Mouse (Mus musculus): ENCODE measurements around the gene Dusp14. TPM values are rescaled to one million over a fixed set of nuclear protein-coding genes. Genes with fewer than 3 reads are reported as not detected.
A peak's percentile ranks its signal among the peaks of the same experiment; 100 is the strongest.

Gene Dusp14
- total RNA-seq, 2 experiments from 2014 or later, result 9.7 to 12.4 TPM

- peak; percentile 18 for DNase-seq
- intact Hi-C loops (cut with DNase I; ENCODE audit: low total_unique reads), result no loop called here
These were observed 37.1 kb downstream of the Dusp14 start for GRCm38 (mm10) chr11:84031971-84032370.

- DNase-seq, result peak; percentile 32
- intact Hi-C loops (cut with DNase I; ENCODE audit: low total_unique reads), result no loop called here
These were observed 40.6 kb downstream of the Dusp14 start for GRCm38 (mm10) chr11:84028271-84029028.

GRCm38 (mm10) chr11:84027231-84027630, 41.8 kb downstream of the Dusp14 start:
- no peak for DNase-seq
- intact Hi-C loops (cut with DNase I; ENCODE audit: low total_unique reads), result no loop called here

- no peak for DNase-seq
- intact Hi-C loops (cut with DNase I; ENCODE audit: low total_unique reads), result no loop called here
These were observed 52.1 kb downstream of the Dusp14 start for GRCm38 (mm10) chr11:84016810-84017508.

- intact Hi-C loops (cut with DNase I; ENCODE audit: low total_unique reads), result no loop called here
- DNase-seq, result no peak
These were observed 52.8 kb downstream of the Dusp14 start for GRCm38 (mm10) chr11:84016147-84016809.

GRCm38 (mm10) chr11:84013105-84013504, 56.0 kb downstream of the Dusp14 start:
- DNase-seq, result no peak
- intact Hi-C loops (cut with DNase I; ENCODE audit: low total_unique reads), result no loop called here

GRCm38 (mm10) chr11:84011576-84011975, 57.5 kb downstream of the Dusp14 start:
- intact Hi-C loops (cut with DNase I; ENCODE audit: low total_unique reads), result no loop called here
- no peak for DNase-seq

- intact Hi-C loops (cut with DNase I; ENCODE audit: low total_unique reads), result no loop called here
These were observed 58.0 kb downstream of the Dusp14 start for GRCm38 (mm10) chr11:84011050-84011449.

GRCm38 (mm10) chr11:84010411-84010810, 58.6 kb downstream of the Dusp14 start:
- intact Hi-C loops (cut with DNase I; ENCODE audit: low total_unique reads), result no loop called here
- no peak for DNase-seq

More at GRCm38 (mm10) chr11:84011050-84011449, 58.0 kb downstream of the Dusp14 start:
- no peak for DNase-seq

GRCm38 (mm10) chr11:84009001-84009400, 60.1 kb downstream of the Dusp14 start:
- intact Hi-C loops (cut with DNase I; ENCODE audit: low total_unique reads), result no loop called here
- no peak for DNase-seq

- no peak for DNase-seq
- intact Hi-C loops (cut with DNase I; ENCODE audit: low total_unique reads), result no loop called here
These were observed 65.1 kb downstream of the Dusp14 start for GRCm38 (mm10) chr11:84003986-84004385.

GRCm38 (mm10) chr11:84001257-84001656, 67.8 kb downstream of the Dusp14 start:
- intact Hi-C loops (cut with DNase I; ENCODE audit: low total_unique reads), result no loop called here
- no peak for DNase-seq

- DNase-seq, result no peak
- intact Hi-C loops (cut with DNase I; ENCODE audit: low total_unique reads), result no loop called here
These were observed 69.6 kb downstream of the Dusp14 start for GRCm38 (mm10) chr11:83999411-83999915.

- intact Hi-C loops (cut with DNase I; ENCODE audit: low total_unique reads), result no loop called here
- no peak for DNase-seq
These were observed 70.1 kb downstream of the Dusp14 start for GRCm38 (mm10) chr11:83998993-83999392.

Other genes starting within 250 kb of the Dusp14 start
- gene Hnf1b, start 219.2 kb downstream of the Dusp14 start, total RNA-seq (2021), result not detected
- gene Ddx52, start 127.2 kb downstream of the Dusp14 start, total RNA-seq (2021), result 1 to 10 TPM; 9.3 to 9.4 TPM
- gene Synrg, start 104.8 kb downstream of the Dusp14 start, total RNA-seq (2021), result 10 to 100 TPM; 31.2 to 31.6 TPM
- 10 to 100 TPM in 1 of 2 experiments, 1 to 10 TPM in 1; 8.4 to 11.2 TPM for gene Tada2a, start 60.3 kb upstream of the Dusp14 start, total RNA-seq (2021)
- 10 to 100 TPM in 1 of 2 experiments, 1 to 10 TPM in 1; 8.9 to 12.2 TPM for gene Acaca, start 60.4 kb upstream of the Dusp14 start, total RNA-seq (2021)
- not detected for gene Gm11437, start 98.2 kb upstream of the Dusp14 start, total RNA-seq (2021)